Mouse (Mus musculus) embryonic facial prominence, embryonic 14.5 days (tissue): ENCODE measurements around the gene Zfp13. TPM values are rescaled to one million over a fixed set of nuclear protein-coding genes. Genes with fewer than 3 reads are reported as not detected.

Experiments
- ATAC-seq: fragments of 200-750 bp; cut with Nextera tagmentation; 2 replicates; pipeline ENCODE4 v1.8.0; 2017; ENCODE audit warnings: low read depth, moderate number of reproducible peaks, moderate TSS enrichment
- DNase-seq: peaks from one replicate; pipeline ENCODE4 v3.0.0-alpha.2; 2015; ENCODE audit warnings: low spot score
- H3K27ac ChIP-seq: fragments of 300-500 bp; sonication (generic); replicated peaks from 2 replicates; pipeline ENCODE4 v1.5.1; 2014; ENCODE audit warnings: low read depth, mild to moderate bottlenecking, low read length, moderate library complexity
- H3K27me3 ChIP-seq: fragments of 300-500 bp; sonication (generic); replicated peaks from 2 replicates; pipeline ENCODE4 v1.6.1; 2014; ENCODE audit warnings: low read length; ENCODE audit not compliant: control insufficient read depth, insufficient read depth
- H3K36me3 ChIP-seq: fragments of 300-500 bp; sonication (generic); 2 replicates; pipeline ENCODE4 v1.6.1; 2014; ENCODE audit warnings: low read length, mixed read lengths; ENCODE audit not compliant: control insufficient read depth, insufficient read depth
- H3K4me1 ChIP-seq: fragments of 300-500 bp; sonication (generic); 2 replicates; pipeline ENCODE4 v1.6.1; 2014; ENCODE audit warnings: antibody characterized with exemption, low read length; ENCODE audit not compliant: control insufficient read depth, insufficient read depth
- H3K4me2 ChIP-seq: fragments of 300-500 bp; sonication (generic); 2 replicates; pipeline ENCODE4 v1.6.1; 2014; ENCODE audit warnings: low read depth, mild to moderate bottlenecking, low read length, moderate library complexity, mixed read lengths
- H3K4me3 ChIP-seq: fragments of 300-500 bp; sonication (generic); 2 replicates; pipeline ENCODE4 v1.5.1; 2014; ENCODE audit warnings: low read depth, mild to moderate bottlenecking, low read length
- H3K9ac ChIP-seq: fragments of 300-500 bp; sonication (generic); 2 replicates; pipeline ENCODE4 v1.6.1; 2014; ENCODE audit warnings: low read depth, mild to moderate bottlenecking, low read length, moderate library complexity, mixed read lengths
- H3K9me3 ChIP-seq: fragments of 300-500 bp; sonication (generic); 2 replicates; pipeline ENCODE4 v1.6.1; 2016; ENCODE audit warnings: low read length; ENCODE audit not compliant: control insufficient read depth
- WGBS: fragments of 180-500 bp; shearing (Covaris S2); extraction: QIAGEN DNeasy Blood & Tissue Kit; methylation state at CpG from one replicate; pipeline ENCODE4 v1.1.7; 2014; 5-methylcytosine and 5-hydroxymethylcytosine counted together
- polyA plus RNA-seq: library from polyadenylated mRNA; unstranded; fragments of >200 nt; fragmentation: Nextera tagmentation; extraction: Ambion mirVana; gene quantifications from 2 replicates; pipeline ENCODE4 v1.2.1, GENCODE M21; 2014

Zfp13 gene
- polyA plus RNA-seq, 1 experiment from 2014 or later: 11.7 TPM

GRCm38 (mm10) chr17:23563595-23564367 is 35.5 kb downstream of the Zfp13 start, which contains the start of gene Zfp213:
TSS of gene Zfp213 (minus strand) at chr17:23564238.
- peak within 1 kb of the TSS; percentile 97 for H3K9ac ChIP-seq
- peak within 1 kb of the TSS; percentile 88 for H3K4me3 ChIP-seq
- H3K4me2 ChIP-seq: peak within 1 kb of the TSS; percentile 70
- no peaks in the 10 kb centered on the region for H3K9me3 ChIP-seq
- 1% methylated on average over 55 of the region's 59 CpGs for WGBS
- H3K27me3 ChIP-seq: no peaks in the 10 kb centered on the region
- peak; percentile 98 for ATAC-seq
- H3K4me1 ChIP-seq: peaks cover 6% of the 10 kb centered on the region; the same call in 1 of the 2 replicates
- peak; percentile 98 for DNase-seq
- H3K27ac ChIP-seq: peak within 1 kb of the TSS; percentile 95
- peaks cover 26% of the 10 kb centered on the region; the same call in 1 of the 2 replicates for H3K36me3 ChIP-seq

GRCm38 (mm10) chr17:23559767-23560166 is 39.5 kb downstream of the Zfp13 start:
- H3K4me1 ChIP-seq: peaks cover 2% of the 10 kb centered on the region; the same call in 1 of the 2 replicates
- ATAC-seq (no peak), DNase-seq (no peak)
- 60% methylated on average over 11 of the region's 11 CpGs for WGBS
- no peaks in the 10 kb centered on the region for H3K9me3 ChIP-seq
- H3K4me2 ChIP-seq: no peak overlapping the region
- no peak overlapping the region for H3K27ac ChIP-seq
- no peak overlapping the region for H3K4me3 ChIP-seq
- H3K36me3 ChIP-seq: peaks cover 58% of the 10 kb centered on the region
- H3K27me3 ChIP-seq: no peaks in the 10 kb centered on the region
- H3K9ac ChIP-seq: no peak overlapping the region

GRCm38 (mm10) chr17:23555243-23555916 is 43.9 kb downstream of the Zfp13 start:
- H3K4me1 ChIP-seq: peaks cover 4% of the 10 kb centered on the region; the same call in 1 of the 2 replicates
- no peak overlapping the region for H3K9ac ChIP-seq
- no peak for DNase-seq
- WGBS: 65% methylated on average over 6 of the region's 7 CpGs
- no peak overlapping the region for H3K27ac ChIP-seq
- no peak overlapping the region for H3K4me3 ChIP-seq
- no peaks in the 10 kb centered on the region for H3K9me3 ChIP-seq
- H3K27me3 ChIP-seq: no peaks in the 10 kb centered on the region
- ATAC-seq: no peak
- peaks cover 48% of the 10 kb centered on the region for H3K36me3 ChIP-seq
- no peak overlapping the region for H3K4me2 ChIP-seq

- ATAC-seq (no peak), DNase-seq (no peak)
- Histone ChIP-seq H3K27me3 (no peaks in the 10 kb centered on the region), H3K36me3 (peaks cover 38% of the 10 kb centered on the region), H3K4me1 (peaks cover 10% of the 10 kb centered on the region), H3K9ac (no peak overlapping the region), H3K4me2 (no peak overlapping the region), H3K27ac (no peak overlapping the region), H3K4me3 (no peak overlapping the region), H3K9me3 (no peaks in the 10 kb centered on the region)
Measured at GRCm38 (mm10) chr17:23554321-23554720, 45.0 kb downstream of the Zfp13 start.

GRCm38 (mm10) chr17:23553634-23554120 is 45.6 kb downstream of the Zfp13 start:
- DNase-seq: no peak
- H3K4me3 ChIP-seq: no peak overlapping the region
- no peaks in the 10 kb centered on the region for H3K27me3 ChIP-seq
- peaks cover 11% of the 10 kb centered on the region for H3K4me1 ChIP-seq
- no peak for ATAC-seq
- no peak overlapping the region for H3K4me2 ChIP-seq
- WGBS: 50% methylated on average over 1 of the region's 1 CpGs
- H3K36me3 ChIP-seq: peaks cover 31% of the 10 kb centered on the region
- H3K27ac ChIP-seq: no peak overlapping the region
- no peak overlapping the region for H3K9ac ChIP-seq
- no peaks in the 10 kb centered on the region for H3K9me3 ChIP-seq

- WGBS: 86% methylated on average over 8 of the region's 8 CpGs
- peaks cover 26% of the 10 kb centered on the region for H3K36me3 ChIP-seq
- no peaks in the 10 kb centered on the region for H3K27me3 ChIP-seq
- ATAC-seq: no peak
- no peak overlapping the region for H3K4me3 ChIP-seq
- no peak overlapping the region for H3K4me2 ChIP-seq
- H3K9ac ChIP-seq: no peak overlapping the region
- no peaks in the 10 kb centered on the region for H3K9me3 ChIP-seq
- peaks cover 11% of the 10 kb centered on the region for H3K4me1 ChIP-seq
- DNase-seq: no peak
- H3K27ac ChIP-seq: no peak overlapping the region
Measured at GRCm38 (mm10) chr17:23552896-23553633, 46.2 kb downstream of the Zfp13 start.

GRCm38 (mm10) chr17:23551963-23552362 is 47.3 kb downstream of the Zfp13 start:
- Histone ChIP-seq H3K27me3 (no peaks in the 10 kb centered on the region), H3K4me2 (no peak overlapping the region), H3K9ac (no peak overlapping the region), H3K4me1 (peaks cover 11% of the 10 kb centered on the region), H3K9me3 (no peaks in the 10 kb centered on the region), H3K27ac (no peak overlapping the region), H3K4me3 (no peak overlapping the region), H3K36me3 (peaks cover 15% of the 10 kb centered on the region; the same call in 1 of the 2 replicates)
- DNase-seq: no peak
- no peak for ATAC-seq
- WGBS: 76% methylated on average over 5 of the region's 5 CpGs

GRCm38 (mm10) chr17:23551416-23551815 is 47.9 kb downstream of the Zfp13 start:
- Histone ChIP-seq H3K4me3 (peak overlapping the region; percentile 59), H3K9me3 (no peaks in the 10 kb centered on the region), H3K4me1 (peaks cover 11% of the 10 kb centered on the region), H3K9ac (peak overlapping the region; percentile 72), H3K36me3 (peaks cover 9% of the 10 kb centered on the region; the same call in 1 of the 2 replicates), H3K27ac (peak overlapping the region; percentile 85; the same call in 1 of the 2 replicates), H3K27me3 (no peaks in the 10 kb centered on the region), H3K4me2 (peak overlapping the region; percentile 77)
- ATAC-seq: no peak
- no peak for DNase-seq
